Mouse (Mus musculus): ENCODE data around the gene Cyp2c38. TPM values are rescaled to one million over a fixed set of nuclear protein-coding genes. Genes with fewer than 3 reads are reported as not detected.
"Not testable (repeated sequence)": the region's sequence is repeated elsewhere in the genome, so short reads cannot be mapped to it uniquely, and the experiment has no call there.

Cyp2c38 gene
- polyA plus RNA-seq (2015; fragmentation: Nextera tagmentation; extraction: Ambion mirVana), result not detected in 2 replicates

DNA sequence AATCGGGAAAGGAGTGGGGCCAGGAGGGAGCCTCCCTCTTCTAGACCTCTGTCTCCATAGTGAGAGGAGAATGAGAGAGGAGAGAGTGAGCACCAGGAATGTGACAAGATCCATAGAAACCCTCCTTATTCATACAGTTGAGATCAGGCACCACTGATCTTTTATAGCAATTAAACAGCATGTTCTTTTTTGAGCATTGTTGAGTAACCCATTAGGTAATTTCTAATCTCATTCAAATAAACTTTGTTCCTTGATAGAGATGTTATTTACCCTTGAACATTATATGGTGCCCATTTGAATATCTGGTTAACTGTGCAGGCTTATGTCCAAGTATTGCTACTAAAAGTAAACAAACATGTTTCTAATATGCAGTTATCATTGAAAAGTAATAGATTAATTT lies at the start of gene Cyp2c38:
Gene Cyp2c38, minus strand, starts transcription at position 135 of the 400 bp plus-strand sequence.
- H3K9ac ChIP-seq (ENCODE audit: low read depth, low read length), result no peak within 1 kb of the TSS
- no peaks in the 10 kb centered on the region for H3K36me3 ChIP-seq (ENCODE audit: insufficient read depth, low read length)
- no peak within 1 kb of the TSS for H3K4me3 ChIP-seq (replicated peaks; ENCODE audit: low read depth, low read length)
- no peak for ATAC-seq (replicated peaks; ENCODE audit: low FRiP score, low read depth)
- H3K9me3 ChIP-seq (replicated peaks; ENCODE audit: low read length), result no peaks in the 10 kb centered on the region
- WGBS, result 89% methylated on average over 1 of the region's 1 CpGs
- no peaks in the 10 kb centered on the region for H3K27me3 ChIP-seq (ENCODE audit: insufficient read depth, low read length)
- no peak within 1 kb of the TSS for H3K4me2 ChIP-seq (ENCODE audit: low read length)
- no peaks in the 10 kb centered on the region for H3K4me1 ChIP-seq (replicated peaks; ENCODE audit: insufficient read depth, low read length)
- H3K27ac ChIP-seq, result no peak within 1 kb of the TSS
- no peak for DNase-seq (ENCODE audit: low spot score)
- no peak for TF ChIP-seq CTCF (IDR thresholded peaks at IDR 0.05; ENCODE audit: low read depth)

DNA sequence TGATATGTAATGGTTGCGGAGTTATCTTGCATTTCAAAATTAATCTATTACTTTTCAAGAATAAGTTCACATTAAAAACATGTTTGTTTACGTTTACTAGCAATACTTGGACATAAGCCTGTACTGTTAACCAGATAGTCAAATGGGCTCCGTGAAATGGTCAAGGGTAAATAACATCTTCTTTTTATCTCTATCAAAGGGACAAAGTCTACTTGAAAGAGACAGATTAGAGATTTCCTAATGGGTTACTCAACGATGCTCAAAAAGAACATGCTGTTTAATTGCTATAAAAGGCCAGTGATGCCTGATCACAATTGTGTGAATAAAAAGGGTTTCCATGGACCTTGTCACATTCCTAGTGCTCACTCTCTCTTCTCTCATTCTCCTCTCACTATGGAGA lies 47.7 kb upstream of the Cyp2c38 start, which contains the start of gene Cyp2c39:
Gene Cyp2c39, plus strand, starts transcription at position 329 of the 400 bp plus-strand sequence.
- no peak within 1 kb of the TSS for H3K4me3 ChIP-seq (replicated peaks; ENCODE audit: low read depth, low read length)
- H3K4me1 ChIP-seq (replicated peaks; ENCODE audit: insufficient read depth, low read length), result no peaks in the 10 kb centered on the region
- no peak for TF ChIP-seq CTCF (IDR thresholded peaks at IDR 0.05; ENCODE audit: low read depth)
- H3K9me3 ChIP-seq (replicated peaks; ENCODE audit: low read length), result no peaks in the 10 kb centered on the region; the same call in 1 of the 2 replicates
- H3K9ac ChIP-seq (ENCODE audit: low read depth, low read length), result no peak within 1 kb of the TSS
- no peaks in the 10 kb centered on the region for H3K27me3 ChIP-seq (ENCODE audit: insufficient read depth, low read length)
- no peak within 1 kb of the TSS for H3K4me2 ChIP-seq (ENCODE audit: low read length)
- no peak within 1 kb of the TSS for H3K27ac ChIP-seq
- 85% methylated on average over 4 of the region's 4 CpGs for WGBS
- no peak for ATAC-seq (replicated peaks; ENCODE audit: low FRiP score, low read depth)
- no peaks in the 10 kb centered on the region for H3K36me3 ChIP-seq (ENCODE audit: insufficient read depth, low read length)
- no peak for DNase-seq (ENCODE audit: low spot score)

DNA sequence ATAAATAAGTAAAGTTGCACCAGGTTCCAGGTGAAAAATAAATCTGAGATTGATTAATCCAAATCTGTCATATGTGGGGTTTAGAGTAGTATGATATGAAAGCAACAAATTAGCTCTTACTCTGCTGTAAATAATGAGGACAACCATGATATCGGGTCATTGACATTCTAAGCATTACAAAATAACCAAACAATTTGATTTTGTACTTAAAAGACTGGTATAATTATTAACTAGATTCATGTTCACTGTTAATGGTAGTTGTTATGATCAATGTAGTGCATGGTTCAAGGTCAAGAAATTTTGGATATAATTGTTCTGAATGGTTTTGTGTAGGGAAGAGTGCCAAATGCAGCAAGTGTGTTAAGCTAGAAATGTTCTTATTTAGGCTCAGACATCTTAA lies 46.7 kb upstream of the Cyp2c38 start:
- no peak for TF ChIP-seq CTCF (IDR thresholded peaks at IDR 0.05; ENCODE audit: low read depth)
- Histone ChIP-seq H3K9me3 (replicated peaks; ENCODE audit: low read length) (no peaks in the 10 kb centered on the region; the same call in 1 of the 2 replicates), H3K4me2 (ENCODE audit: low read length) (no peak overlapping the region), H3K27me3 (ENCODE audit: insufficient read depth, low read length) (no peaks in the 10 kb centered on the region), H3K36me3 (ENCODE audit: insufficient read depth, low read length) (no peaks in the 10 kb centered on the region), H3K9ac (ENCODE audit: low read depth, low read length) (no peak overlapping the region), H3K27ac (no peak overlapping the region), H3K4me1 (replicated peaks; ENCODE audit: insufficient read depth, low read length) (no peaks in the 10 kb centered on the region), H3K4me3 (replicated peaks; ENCODE audit: low read depth, low read length) (no peak overlapping the region)
- DNase-seq (ENCODE audit: low spot score), result no peak
- WGBS, result 71% methylated on average over 1 of the region's 1 CpGs
- ATAC-seq (replicated peaks; ENCODE audit: low FRiP score, low read depth), result no peak

DNA sequence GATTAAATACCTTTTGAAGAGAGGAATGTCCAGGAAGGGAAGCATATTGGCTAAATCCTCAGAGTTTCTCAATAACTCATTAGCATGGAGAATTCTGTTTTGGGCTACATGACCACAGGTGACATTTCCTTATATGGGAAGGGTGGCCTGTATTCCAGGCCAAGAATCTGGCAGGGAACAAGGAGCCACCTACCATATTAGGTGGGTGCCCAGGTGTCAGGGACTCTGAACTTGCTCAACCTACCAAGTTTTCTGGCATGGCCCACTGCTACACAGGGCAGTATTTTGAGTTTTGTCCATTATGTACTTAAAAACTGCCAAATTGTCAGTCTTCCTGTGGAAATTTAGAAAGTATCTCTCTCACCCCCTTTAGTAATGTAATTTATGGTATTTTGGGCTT lies 43.5 kb upstream of the Cyp2c38 start:
- Histone ChIP-seq H3K4me2 (ENCODE audit: low read length) (no peak overlapping the region), H3K36me3 (ENCODE audit: insufficient read depth, low read length) (no peaks in the 10 kb centered on the region), H3K4me3 (replicated peaks; ENCODE audit: low read depth, low read length) (no peak overlapping the region), H3K27me3 (ENCODE audit: insufficient read depth, low read length) (no peaks in the 10 kb centered on the region), H3K27ac (no peak overlapping the region), H3K4me1 (replicated peaks; ENCODE audit: insufficient read depth, low read length) (no peaks in the 10 kb centered on the region), H3K9ac (ENCODE audit: low read depth, low read length) (no peak overlapping the region), H3K9me3 (replicated peaks; ENCODE audit: low read length) (no peaks in the 10 kb centered on the region; the same call in 1 of the 2 replicates)
- ATAC-seq (replicated peaks; ENCODE audit: low FRiP score, low read depth), result no peak
- DNase-seq (ENCODE audit: low spot score), result no peak
- TF ChIP-seq CTCF (IDR thresholded peaks at IDR 0.05; ENCODE audit: low read depth), result no peak

DNA sequence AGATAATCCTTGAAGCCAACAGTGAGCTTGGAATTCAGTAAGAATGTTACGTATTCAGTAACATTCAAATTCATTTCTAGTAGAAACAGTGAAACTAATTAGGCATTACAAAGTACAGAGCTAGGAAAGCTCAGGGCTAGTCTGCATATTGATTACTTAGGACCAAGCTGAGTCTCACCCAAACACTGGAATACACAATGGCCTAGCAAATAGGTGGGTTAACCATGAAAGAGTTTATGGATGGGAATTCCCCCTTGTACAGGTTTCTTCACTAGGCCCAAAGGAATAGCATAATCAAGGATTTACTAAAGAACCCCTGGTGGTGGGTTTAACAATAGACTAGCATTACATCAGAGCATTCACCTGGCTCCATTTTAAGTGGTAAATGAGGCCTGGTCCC lies 21.1 kb upstream of the Cyp2c38 start:
- not testable (repeated sequence) for DNase-seq (ENCODE audit: low spot score); H3K36me3 ChIP-seq (ENCODE audit: insufficient read depth, low read length); H3K27ac ChIP-seq; H3K4me1 ChIP-seq (replicated peaks; ENCODE audit: insufficient read depth, low read length); H3K4me2 ChIP-seq (ENCODE audit: low read length); H3K9ac ChIP-seq (ENCODE audit: low read depth, low read length); H3K4me3 ChIP-seq (replicated peaks; ENCODE audit: low read depth, low read length); ATAC-seq (replicated peaks; ENCODE audit: low FRiP score, low read depth); H3K9me3 ChIP-seq (replicated peaks; ENCODE audit: low read length); H3K27me3 ChIP-seq (ENCODE audit: insufficient read depth, low read length)
- WGBS, result 90% methylated on average over 1 of the region's 1 CpGs

DNA sequence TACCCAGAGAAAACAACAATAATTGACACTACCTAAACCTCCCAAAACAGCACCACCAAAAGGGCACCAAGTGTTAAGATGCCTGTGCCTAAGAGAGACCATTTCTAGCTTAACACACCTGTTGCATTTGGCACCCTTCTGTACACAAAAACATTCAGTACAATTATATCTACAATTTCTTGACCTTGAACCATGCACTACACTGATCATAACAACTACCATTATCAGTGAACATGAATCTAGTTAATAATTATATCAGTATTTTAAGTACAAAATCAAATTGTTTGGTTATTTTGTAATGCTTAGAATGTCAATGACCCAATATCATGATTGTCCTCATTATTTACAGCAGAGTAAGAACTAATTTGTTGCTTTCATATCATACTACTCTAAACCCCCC lies 1.0 kb upstream of the Cyp2c38 start:
- ATAC-seq (replicated peaks; ENCODE audit: low FRiP score, low read depth), result no peak
- Histone ChIP-seq H3K4me3 (replicated peaks; ENCODE audit: low read depth, low read length) (no peak overlapping the region), H3K4me1 (replicated peaks; ENCODE audit: insufficient read depth, low read length) (no peaks in the 10 kb centered on the region), H3K4me2 (ENCODE audit: low read length) (no peak overlapping the region), H3K9ac (ENCODE audit: low read depth, low read length) (no peak overlapping the region), H3K36me3 (ENCODE audit: insufficient read depth, low read length) (no peaks in the 10 kb centered on the region), H3K27ac (no peak overlapping the region), H3K27me3 (ENCODE audit: insufficient read depth, low read length) (no peaks in the 10 kb centered on the region), H3K9me3 (replicated peaks; ENCODE audit: low read length) (no peaks in the 10 kb centered on the region)
- DNase-seq (ENCODE audit: low spot score), result no peak
- no peak for TF ChIP-seq CTCF (IDR thresholded peaks at IDR 0.05; ENCODE audit: low read depth)

Other genes with a start within 250 kb of the Cyp2c38 start
- not detected in 2 replicates for gene Cyp2c29, start 193.7 kb downstream of the Cyp2c38 start, polyA plus RNA-seq (2015; fragmentation: Nextera tagmentation; extraction: Ambion mirVana)
- not detected in 2 replicates for gene Cyp2c39, start 47.8 kb upstream of the Cyp2c38 start, polyA plus RNA-seq (2015; fragmentation: Nextera tagmentation; extraction: Ambion mirVana)
- not detected in 2 replicates for gene Cyp2c67, start 186.0 kb upstream of the Cyp2c38 start, polyA plus RNA-seq (2015; fragmentation: Nextera tagmentation; extraction: Ambion mirVana)